Mouse (Mus musculus): ENCODE results near the gene Gmpr2. TPM values are rescaled to one million over a fixed set of nuclear protein-coding genes. Genes with fewer than 3 reads are reported as not detected.
A peak's percentile ranks its signal among the peaks of the same experiment; 100 is the strongest.

Gmpr2 gene
- polyA plus RNA-seq, 1 experiment, result 18.7 TPM

DNA sequence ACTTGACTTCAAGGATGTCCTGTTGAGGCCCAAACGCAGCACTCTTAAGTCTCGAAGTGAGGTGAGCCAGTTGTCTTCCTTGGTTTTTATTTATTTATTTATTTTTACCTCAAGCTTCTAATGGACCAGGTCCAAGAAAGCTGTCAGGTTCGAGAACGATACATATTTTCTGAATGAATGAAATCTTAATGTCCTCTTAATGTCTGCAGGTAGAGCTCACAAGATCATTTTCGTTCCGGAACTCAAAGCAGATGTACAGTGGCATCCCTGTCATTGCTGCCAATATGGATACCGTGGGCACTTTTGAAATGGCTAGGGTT lies 960 bp downstream of the Gmpr2 start:
- 61% methylated on average over 7 of the region's 7 CpGs for WGBS
- no peak for DNase-seq
- H3K4me3 ChIP-seq (replicated peaks; ENCODE audit: extremely low read depth, low read depth, low read length), result peak overlapping the region; percentile 97
- TF ChIP-seq POLR2A (IDR thresholded peaks at IDR 0.05; ENCODE audit: borderline replicate concordance, extremely low read depth, low read depth, low read length) (no peak), CTCF (IDR thresholded peaks at IDR 0.05; ENCODE audit: insufficient read depth, low read length) (no peak)
- peaks cover 4% of the 10 kb centered on the region; the same call in 1 of the 2 replicates for H3K4me1 ChIP-seq (ENCODE audit: control insufficient read depth, insufficient read depth, low read length)

DNA sequence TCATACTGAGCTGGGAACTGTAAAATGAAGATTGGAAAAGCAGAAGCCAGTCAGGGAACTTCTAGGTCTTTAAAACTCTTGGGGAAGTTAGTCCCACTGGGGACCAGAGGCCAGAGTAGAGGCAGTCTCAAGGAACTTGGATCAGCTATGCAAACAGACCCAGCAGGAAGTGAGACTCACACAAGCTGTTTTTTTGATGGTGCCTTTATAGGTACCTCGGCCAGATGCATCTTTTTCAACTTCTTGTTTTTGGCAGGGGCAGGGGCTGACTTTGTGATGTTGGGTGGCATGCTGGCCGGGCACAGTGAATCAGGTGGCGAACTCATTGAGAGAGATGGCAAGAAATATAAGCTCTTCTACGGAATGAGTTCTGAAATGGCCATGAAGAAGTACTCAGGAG lies 5.9 kb downstream of the Gmpr2 start:
- Histone ChIP-seq H3K4me1 (ENCODE audit: control insufficient read depth, insufficient read depth, low read length) (no peaks in the 10 kb centered on the region), H3K4me3 (replicated peaks; ENCODE audit: extremely low read depth, low read depth, low read length) (no peak overlapping the region)
- 76% methylated on average over 4 of the region's 4 CpGs for WGBS
- no peak for DNase-seq
- no peak for TF ChIP-seq POLR2A (IDR thresholded peaks at IDR 0.05; ENCODE audit: borderline replicate concordance, extremely low read depth, low read depth, low read length)
- TF ChIP-seq CTCF (IDR thresholded peaks at IDR 0.05; ENCODE audit: insufficient read depth, low read length), result no peak

DNA sequence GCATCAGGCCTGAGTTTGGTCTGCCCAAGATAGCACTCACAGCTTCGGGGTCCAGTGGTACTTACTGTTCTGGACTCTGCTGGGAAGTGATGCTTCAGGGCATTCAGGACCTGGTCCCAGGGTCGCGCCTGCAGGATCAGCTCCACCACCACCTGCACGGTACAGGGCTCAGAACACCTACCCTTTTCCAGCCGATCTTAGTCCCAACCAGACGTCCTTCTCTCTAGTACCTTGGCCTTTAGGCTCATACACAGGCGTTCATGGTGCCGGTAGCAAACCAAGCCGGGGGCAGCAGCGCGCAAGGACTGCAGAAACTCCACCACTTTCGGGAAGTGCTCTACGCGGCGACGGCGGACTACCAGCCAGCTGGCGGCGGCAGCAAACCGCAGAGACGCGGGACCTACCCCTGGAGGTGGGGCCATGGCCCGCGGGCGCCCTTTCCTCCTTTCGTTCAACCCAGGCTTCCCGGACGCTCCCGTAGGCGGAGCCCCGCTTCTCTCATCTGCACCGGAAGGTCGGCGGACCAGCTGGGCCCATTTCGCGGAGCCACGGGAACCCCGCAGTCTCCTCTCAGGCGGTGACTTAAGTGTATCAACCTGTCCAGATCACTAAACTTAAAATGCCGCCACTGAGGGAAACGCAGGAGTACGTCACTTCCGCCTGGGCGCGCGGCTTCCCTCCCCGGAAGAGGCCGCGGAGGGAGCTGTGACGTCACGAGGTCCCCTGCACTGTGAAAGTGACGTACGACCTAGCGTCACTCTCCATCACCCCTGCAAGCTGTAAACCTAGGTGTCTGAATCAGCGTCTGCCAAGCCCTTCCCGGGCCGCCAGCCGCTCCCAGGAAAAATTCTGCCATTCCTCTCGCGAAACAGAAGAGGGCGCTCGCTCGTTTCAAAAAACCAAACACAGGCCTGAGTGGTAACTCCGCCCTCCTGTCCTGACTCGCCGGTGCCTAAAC lies 9.7 kb downstream of the Gmpr2 start, which contains the start of gene Tinf2:
Tinf2 (minus strand) TSS at position 661 of the 958 bp plus-strand sequence.
- WGBS, result under 1% methylated on average over 66 of the region's 66 CpGs
- peak within 1 kb of the TSS; percentile 80 for H3K4me3 ChIP-seq (replicated peaks; ENCODE audit: extremely low read depth, low read depth, low read length)
- DNase-seq, result peak; percentile 94
- peak; percentile 39; the same call in 1 of the 2 replicates for TF ChIP-seq POLR2A (IDR thresholded peaks at IDR 0.05; ENCODE audit: borderline replicate concordance, extremely low read depth, low read depth, low read length)
- TF ChIP-seq CTCF (IDR thresholded peaks at IDR 0.05; ENCODE audit: insufficient read depth, low read length), result peak; percentile 48
- no peaks in the 10 kb centered on the region for H3K4me1 ChIP-seq (ENCODE audit: control insufficient read depth, insufficient read depth, low read length)

DNA sequence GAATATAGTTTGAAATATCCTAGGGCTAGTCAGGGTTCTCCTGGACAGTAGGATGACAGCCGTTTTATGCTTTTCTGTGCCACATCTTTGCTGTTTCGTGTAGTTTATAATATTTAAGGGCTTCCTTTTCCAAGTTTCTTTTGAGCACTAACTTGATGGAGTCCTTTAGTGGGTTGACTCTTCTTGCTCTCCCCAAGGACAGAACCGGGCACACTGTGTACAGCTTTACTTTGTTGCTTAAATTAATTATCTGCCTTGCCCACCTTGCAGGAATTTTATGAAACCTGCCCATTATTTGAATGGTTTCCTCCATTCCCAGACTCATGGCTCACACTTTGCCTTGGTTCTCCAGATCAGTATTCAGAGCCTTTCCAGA lies 10.4 kb downstream of the Gmpr2 start:
- Histone ChIP-seq H3K4me3 (replicated peaks; ENCODE audit: extremely low read depth, low read depth, low read length) (peak overlapping the region; percentile 80), H3K4me1 (ENCODE audit: control insufficient read depth, insufficient read depth, low read length) (no peaks in the 10 kb centered on the region)
- DNase-seq, result no peak
- no peak for TF ChIP-seq POLR2A (IDR thresholded peaks at IDR 0.05; ENCODE audit: borderline replicate concordance, extremely low read depth, low read depth, low read length)
- TF ChIP-seq CTCF (IDR thresholded peaks at IDR 0.05; ENCODE audit: insufficient read depth, low read length), result no peak
- 5% methylated on average over 3 of the region's 3 CpGs for WGBS

DNA sequence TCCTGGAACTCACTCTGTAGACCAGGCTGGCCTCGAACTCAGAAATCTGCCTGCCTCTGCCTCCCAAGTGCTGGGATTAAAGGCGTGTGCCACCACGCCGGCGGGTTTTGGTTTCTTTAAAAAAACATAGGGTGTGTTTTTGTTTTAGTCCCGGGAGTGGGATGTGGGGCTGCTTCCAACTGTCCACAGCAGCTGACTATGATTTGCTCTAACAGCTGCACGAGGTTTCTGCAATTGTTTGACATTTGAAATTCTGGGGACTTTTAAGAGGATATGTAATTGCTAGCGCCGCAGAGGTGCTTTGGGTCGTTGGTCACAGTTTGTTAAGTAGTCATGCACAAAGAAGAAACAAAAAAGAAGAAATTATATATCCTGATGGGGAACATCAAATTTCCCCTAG lies 17.7 kb downstream of the Gmpr2 start:
- WGBS, result 69% methylated on average over 10 of the region's 10 CpGs
- no peak for TF ChIP-seq POLR2A (IDR thresholded peaks at IDR 0.05; ENCODE audit: borderline replicate concordance, extremely low read depth, low read depth, low read length)
- no peak for TF ChIP-seq CTCF (IDR thresholded peaks at IDR 0.05; ENCODE audit: insufficient read depth, low read length)
- Histone ChIP-seq H3K4me3 (replicated peaks; ENCODE audit: extremely low read depth, low read depth, low read length) (no peak overlapping the region), H3K4me1 (ENCODE audit: control insufficient read depth, insufficient read depth, low read length) (no peaks in the 10 kb centered on the region)
- no peak for DNase-seq

DNA sequence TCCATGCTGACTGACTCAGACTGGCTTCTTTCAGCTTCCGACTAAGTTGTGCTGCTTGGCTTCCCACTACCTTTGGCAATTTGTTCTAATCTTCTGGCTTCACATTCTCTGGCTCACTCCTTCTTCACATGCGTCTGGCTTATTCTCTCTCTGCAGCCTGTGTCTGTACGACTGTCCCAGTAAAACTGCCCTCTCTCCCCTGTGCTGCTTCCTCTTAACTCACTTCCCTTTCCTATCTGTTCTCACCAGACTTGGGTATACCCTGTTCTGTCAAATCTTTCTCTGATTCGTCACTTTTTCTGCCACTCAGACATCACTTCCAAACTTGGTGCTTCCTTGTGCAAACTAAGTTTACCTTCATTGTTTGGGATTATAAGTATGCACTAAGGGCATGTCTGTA lies 25.5 kb downstream of the Gmpr2 start:
- WGBS, result 67% methylated on average over 4 of the region's 4 CpGs
- Histone ChIP-seq H3K4me3 (replicated peaks; ENCODE audit: extremely low read depth, low read depth, low read length) (no peak overlapping the region), H3K4me1 (ENCODE audit: control insufficient read depth, insufficient read depth, low read length) (no peaks in the 10 kb centered on the region)
- TF ChIP-seq CTCF (IDR thresholded peaks at IDR 0.05; ENCODE audit: insufficient read depth, low read length), result no peak
- TF ChIP-seq POLR2A (IDR thresholded peaks at IDR 0.05; ENCODE audit: borderline replicate concordance, extremely low read depth, low read depth, low read length), result no peak
- no peak for DNase-seq

DNA sequence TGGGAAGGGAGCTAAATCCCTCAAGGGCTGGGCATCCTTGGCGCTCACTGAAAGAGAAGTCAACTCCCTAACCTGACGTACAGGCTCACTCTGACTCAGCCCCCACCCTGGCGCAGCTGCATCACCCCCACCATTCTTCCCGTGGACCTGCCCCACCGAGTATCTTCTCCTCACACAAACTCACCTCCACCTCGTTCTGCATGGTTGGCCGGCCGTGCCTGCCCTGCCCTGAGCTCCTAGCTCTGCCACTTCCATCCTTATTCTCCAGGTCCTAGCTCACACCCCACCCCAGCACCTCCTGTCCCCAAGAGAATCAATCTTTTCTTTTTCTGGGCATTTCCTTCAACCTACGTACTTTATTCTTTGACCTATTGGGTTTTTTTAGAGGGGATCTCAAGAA lies 29.4 kb downstream of the Gmpr2 start:
- DNase-seq, result no peak
- H3K4me1 ChIP-seq (ENCODE audit: control insufficient read depth, insufficient read depth, low read length), result no peaks in the 10 kb centered on the region
- no peak for TF ChIP-seq CTCF (IDR thresholded peaks at IDR 0.05; ENCODE audit: insufficient read depth, low read length)
- no peak for TF ChIP-seq POLR2A (IDR thresholded peaks at IDR 0.05; ENCODE audit: borderline replicate concordance, extremely low read depth, low read depth, low read length)
- H3K4me3 ChIP-seq (replicated peaks; ENCODE audit: extremely low read depth, low read depth, low read length), result no peak overlapping the region
- 78% methylated on average over 9 of the region's 9 CpGs for WGBS

DNA sequence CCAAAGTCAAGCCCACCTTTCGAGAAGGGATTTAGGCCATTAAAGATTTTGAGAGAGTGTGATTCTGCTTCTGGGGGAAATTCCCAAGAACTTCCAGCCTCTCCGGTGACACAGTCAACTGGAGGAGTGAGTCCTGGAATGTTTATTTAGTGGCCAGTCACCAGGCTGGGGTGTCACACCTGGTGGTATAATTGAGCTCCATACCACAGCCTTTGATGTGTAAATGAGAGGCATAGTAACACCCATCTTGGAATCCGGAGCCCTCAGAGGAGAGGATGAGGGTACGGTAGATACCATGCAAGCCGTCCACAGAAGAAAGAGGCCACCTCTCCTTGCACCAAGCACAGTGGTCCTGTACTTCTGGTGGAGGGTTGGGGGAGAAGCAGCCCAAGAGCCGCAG lies 31.0 kb downstream of the Gmpr2 start:
- no peak for DNase-seq
- WGBS, result 62% methylated on average over 6 of the region's 6 CpGs
- Histone ChIP-seq H3K4me1 (ENCODE audit: control insufficient read depth, insufficient read depth, low read length) (no peaks in the 10 kb centered on the region), H3K4me3 (replicated peaks; ENCODE audit: extremely low read depth, low read depth, low read length) (no peak overlapping the region)
- TF ChIP-seq POLR2A (IDR thresholded peaks at IDR 0.05; ENCODE audit: borderline replicate concordance, extremely low read depth, low read depth, low read length) (no peak), CTCF (IDR thresholded peaks at IDR 0.05; ENCODE audit: insufficient read depth, low read length) (no peak)

DNA sequence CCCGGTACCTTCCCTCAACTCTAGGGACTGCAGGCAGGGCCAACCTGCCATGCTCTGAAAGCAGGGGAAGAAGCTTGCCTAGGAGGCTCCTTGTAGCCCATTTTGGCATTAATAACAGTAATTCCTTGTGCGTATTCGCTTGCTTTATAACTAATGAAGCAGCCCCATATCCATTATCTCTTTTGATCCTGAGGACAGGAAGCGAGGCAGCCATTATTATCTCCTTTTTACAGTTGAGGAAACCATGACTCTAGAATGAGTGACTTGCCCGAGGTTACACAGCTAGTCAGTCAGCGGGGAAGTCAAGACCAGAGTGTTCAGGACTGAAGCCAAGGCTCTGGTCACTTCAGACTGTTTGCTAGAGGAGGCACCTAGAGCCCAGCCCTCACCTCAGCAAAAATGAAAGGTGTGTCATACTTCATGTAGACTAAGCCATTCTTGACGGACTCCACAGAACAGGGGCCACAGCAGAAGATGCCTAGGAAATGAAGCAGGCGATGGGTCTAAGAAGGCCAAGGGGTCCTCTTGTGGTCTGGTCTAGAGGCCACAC lies 34.4 kb downstream of the Gmpr2 start:
- Histone ChIP-seq H3K4me3 (replicated peaks; ENCODE audit: extremely low read depth, low read depth, low read length) (no peak overlapping the region), H3K4me1 (ENCODE audit: control insufficient read depth, insufficient read depth, low read length) (no peaks in the 10 kb centered on the region)
- DNase-seq, result no peak
- 76% methylated on average over 8 of the region's 8 CpGs for WGBS
- TF ChIP-seq CTCF (IDR thresholded peaks at IDR 0.05; ENCODE audit: insufficient read depth, low read length) (no peak), POLR2A (IDR thresholded peaks at IDR 0.05; ENCODE audit: borderline replicate concordance, extremely low read depth, low read depth, low read length) (no peak)

DNA sequence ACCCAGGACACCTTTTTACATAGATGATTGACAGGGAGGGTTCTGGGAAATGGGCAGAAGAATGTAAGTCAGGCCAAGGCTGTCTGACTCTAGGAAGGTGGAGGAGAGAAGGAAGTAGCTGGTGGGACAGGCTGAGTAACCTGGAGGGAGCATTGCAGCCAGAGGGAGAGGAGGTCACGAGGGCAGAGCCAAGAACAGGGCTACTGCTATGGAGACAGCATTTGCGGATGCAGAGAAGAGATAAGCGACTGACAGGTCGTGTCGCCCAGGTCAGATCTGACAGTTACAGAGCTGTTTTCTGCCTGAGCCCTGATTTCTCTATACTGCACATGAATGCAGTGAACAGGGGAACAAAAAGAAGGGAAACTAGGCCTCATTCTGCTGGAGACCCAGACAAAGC lies 35.7 kb downstream of the Gmpr2 start:
- Histone ChIP-seq H3K4me1 (ENCODE audit: control insufficient read depth, insufficient read depth, low read length) (no peaks in the 10 kb centered on the region), H3K4me3 (replicated peaks; ENCODE audit: extremely low read depth, low read depth, low read length) (no peak overlapping the region)
- TF ChIP-seq POLR2A (IDR thresholded peaks at IDR 0.05; ENCODE audit: borderline replicate concordance, extremely low read depth, low read depth, low read length), result no peak
- TF ChIP-seq CTCF (IDR thresholded peaks at IDR 0.05; ENCODE audit: insufficient read depth, low read length), result no peak
- DNase-seq, result no peak
- WGBS, result 79% methylated on average over 5 of the region's 5 CpGs

Data from lung, adult 2 months (tissue).